Mouse (Mus musculus) retina, postnatal 7 days (tissue): ENCODE data around the gene Slco4a1.
A peak's percentile ranks its signal among the peaks of the same experiment; 100 is the strongest.

Experiments used
- DNase-seq: peaks from one replicate; pipeline ENCODE4 v3.0.0-alpha.2; 2012; ENCODE audit warnings: low read depth, low spot score

Gene Slco4a1

DNA sequence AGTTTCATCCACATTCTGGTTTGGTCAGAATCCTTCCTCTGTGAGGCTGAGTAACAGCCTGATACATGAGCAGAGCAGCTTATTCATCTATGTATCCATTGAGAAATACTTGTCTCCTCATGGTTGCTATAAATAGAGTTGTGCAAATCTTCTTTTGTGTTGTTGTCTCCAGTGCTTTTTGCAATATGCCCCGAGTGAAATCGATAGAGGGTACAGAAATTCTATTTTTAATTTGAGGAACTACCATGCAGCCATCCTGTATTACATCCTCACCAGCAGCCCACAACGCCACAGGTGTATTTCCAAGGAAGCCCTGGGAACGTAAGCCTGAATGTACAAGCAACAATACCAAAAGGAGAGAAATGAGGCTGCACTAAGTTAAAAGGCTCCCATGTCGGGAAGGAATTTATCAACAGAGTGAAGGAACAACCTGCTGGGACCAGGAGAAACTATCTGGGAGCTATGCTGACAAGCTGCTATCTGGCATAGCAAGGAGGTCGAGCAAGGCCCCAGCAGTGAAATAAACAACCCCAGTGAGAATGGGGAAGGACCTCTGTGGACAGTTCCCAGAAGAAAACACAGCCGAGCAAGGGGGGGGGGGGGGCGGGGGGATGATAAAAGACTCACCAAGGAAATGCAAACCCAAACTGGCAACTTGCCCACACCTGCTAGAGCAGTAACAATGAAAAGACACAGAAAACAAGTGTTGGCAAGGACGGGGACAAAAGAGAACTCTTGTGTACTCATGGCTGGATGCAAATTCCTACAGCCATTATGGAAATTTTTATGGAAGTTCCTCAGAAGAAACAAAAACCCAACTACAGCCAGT, 10.9 kb upstream of the Slco4a1 start:
- DNase-seq: no peak

DNA sequence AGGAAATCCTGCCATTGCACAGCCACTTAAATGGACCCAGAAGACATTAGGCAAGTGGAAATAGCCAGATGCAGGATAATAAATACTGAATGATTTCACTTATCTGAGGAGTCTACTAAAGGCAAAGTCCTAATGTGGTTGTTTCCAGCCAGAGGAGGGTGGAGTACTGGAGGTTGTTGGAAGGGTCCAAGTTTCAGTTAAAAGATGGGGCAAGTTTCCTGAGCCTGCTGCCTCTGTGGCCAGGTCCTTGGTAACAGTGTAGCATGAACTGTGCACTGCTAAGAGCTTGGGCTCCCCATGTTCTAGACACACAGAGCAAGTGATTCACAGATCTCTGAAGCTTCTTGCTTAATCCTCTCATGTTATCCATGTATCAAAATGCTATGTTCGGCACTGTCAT, 10.1 kb upstream of the Slco4a1 start:
- DNase-seq: no peak

DNA sequence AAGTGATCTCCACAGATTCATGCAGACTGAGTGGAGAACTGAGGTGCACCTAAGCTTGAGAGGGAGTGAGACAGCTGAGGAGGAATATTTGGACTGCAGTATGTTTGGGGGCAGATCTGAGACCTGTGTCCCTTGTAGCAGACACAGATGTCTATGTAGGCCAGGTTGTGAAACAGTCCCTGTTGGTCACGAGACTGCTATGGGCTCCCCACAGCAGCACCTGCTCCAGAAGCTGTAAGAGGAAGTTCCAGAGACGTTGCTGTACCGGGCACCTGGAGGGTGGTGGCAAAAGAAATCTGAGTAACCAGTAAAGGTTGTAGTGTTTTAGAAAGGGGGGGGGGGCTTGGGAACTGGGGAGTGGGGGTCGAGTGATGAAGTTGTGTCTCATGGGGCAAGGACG, 7.0 kb upstream of the Slco4a1 start:
- no peak for DNase-seq

DNA sequence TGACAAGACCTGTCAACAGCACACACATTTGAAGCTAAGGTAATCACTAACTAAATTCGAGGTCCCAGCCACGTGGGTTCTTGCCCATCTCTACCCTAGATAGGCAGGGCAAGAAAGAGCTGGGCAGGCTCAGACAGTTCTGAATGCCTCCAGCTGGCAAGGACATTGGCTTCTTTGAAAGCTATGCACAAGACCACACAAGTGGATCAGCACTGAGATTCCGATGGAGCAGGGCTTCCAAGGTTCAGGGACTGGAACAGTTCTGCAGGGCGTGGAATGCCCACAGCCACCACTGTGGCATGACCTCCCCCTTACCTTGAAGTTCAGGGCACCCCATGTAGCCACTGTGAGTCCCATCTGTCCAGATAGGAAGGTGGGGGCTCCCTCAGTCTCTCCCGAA, 5.5 kb upstream of the Slco4a1 start:
- DNase-seq: no peak

DNA sequence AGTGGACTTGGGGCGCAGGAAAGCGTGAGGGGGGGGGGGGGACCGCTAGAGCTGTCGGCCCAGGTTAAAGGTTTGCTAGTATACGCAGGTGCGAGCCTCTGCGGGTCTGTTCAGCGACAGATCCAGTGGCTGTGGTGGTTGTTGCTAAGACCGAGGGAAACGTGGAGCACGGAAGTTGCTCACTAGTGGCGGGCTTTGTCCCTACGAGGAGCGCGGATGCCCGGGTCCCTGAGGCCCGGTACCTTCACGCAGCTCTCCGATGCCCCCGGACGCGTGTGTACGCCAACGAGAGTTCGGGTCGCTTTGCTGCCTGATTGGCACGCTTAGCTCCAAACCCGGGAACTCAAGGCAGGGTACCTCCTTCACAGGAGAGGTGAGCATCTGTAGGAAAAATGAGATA, 660 bp downstream of the Slco4a1 start:
- no peak for DNase-seq

DNA sequence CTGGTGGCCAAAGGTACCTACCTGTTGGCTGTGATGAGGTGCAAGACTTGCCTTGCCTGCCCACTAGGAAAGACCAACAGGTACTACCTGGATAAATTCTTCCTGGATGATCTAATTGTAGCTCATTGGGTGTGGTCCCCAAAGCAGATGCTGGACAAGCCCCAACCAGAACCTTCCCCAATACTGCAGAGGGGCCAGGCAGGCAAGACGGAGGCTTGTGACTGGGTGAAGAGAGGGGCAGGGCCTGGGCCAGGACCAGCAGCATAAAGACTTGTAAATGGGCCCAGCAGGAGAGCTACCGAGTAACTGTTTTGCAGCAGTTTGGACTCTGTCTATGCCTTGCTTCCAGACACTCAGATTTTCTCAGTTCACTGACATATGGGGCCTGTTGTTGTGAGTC, 1.6 kb downstream of the Slco4a1 start:
- DNase-seq: no peak

DNA sequence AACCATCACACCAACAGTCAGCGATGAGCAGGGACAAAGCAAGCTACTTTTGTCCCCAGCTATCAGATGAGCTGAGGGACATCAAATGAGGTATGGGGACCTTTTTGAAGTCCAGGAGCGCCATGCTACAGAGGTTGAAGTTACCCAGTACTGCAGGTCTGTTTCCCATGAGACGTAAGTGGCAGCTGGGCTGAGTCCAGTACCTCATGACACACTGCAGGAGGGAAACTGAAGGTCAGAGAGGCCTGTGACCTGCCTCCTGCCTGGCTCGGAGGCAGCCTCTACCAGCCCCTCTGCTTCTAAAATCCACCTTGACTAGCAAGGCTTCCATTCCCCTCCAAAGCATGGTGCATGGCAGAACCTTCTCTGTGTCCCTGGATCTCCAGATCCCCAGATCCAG, 3.4 kb downstream of the Slco4a1 start:
- no peak for DNase-seq

DNA sequence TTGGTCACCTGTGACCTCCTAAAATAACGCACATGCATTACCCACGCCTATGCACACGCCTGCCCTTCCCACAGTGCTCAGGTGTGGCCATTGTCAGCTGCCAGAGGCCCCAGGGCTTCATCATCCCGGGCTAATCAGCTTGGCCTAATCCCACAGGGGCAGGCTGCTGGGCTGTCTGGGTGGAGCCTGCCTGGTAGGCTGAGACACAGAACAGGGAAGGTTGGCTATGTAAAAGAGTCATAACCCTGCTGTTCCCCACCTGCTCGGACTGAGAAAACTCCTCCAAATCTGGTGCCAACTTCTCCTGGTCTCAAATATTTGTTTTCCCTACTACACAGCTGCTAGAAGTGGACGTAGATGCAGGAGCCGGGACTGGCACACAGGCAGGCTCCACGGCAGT, 4.8 kb downstream of the Slco4a1 start:
- peak; percentile 73 for DNase-seq

DNA sequence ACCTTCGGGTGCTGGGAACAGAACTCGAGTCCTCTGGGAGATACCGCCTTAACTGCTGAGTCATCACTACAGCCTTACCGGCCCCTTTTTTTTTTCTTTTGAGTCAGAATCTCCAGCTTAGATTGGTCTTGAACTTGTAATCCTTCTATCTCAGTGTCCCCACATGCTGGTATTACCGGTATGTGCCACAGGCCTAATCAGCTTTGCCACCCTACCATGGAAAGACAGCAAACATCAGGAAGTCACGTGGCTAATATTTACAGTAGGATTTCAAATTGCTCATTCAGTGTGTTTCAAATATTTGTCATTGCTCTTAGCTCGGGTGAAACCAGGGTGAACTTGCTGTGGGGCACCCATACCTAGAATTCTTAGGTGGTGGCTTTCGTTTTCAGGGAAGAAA, 6.5 kb downstream of the Slco4a1 start:
- no peak for DNase-seq

DNA sequence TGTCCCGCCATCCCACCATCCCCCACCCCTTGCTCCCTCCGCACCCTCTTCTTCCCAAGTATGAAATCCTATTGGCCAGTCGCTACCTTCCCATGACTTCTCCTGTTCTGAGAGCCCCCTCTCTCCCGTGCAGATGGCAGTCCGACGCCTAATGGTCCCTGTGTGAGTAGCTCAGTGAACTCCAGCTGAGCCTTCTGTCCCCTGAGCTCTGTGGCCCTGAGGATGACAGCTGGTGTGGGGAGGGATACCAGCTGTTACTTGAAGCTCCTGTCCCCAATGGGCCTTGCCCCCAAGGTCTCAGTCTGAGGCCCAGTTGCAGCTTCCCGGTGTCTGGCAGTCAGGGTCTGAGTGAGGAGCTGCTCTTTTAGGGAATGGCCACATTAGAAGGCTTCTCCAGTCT, 10.5 kb downstream of the Slco4a1 start:
- no peak for DNase-seq

DNA sequence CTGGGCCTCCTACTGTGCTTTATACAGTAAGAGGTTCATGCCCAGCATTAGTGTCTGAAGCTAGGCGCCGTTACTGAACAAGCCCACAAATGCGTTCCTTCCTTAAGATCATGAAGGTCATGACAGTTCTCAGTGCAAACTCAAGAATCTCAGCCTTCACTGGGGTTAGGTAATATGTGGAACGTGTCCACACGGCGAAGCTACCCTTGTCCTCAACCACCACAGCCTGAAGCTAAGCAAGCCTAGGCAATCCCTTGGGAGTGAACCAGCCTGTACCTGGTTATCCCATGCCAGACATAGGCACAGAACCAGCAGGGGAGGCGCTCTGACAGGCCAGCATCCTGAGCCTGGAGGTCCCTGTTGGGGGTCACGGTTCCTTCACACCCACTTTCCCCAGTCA, 12.8 kb downstream of the Slco4a1 start:
- DNase-seq: no peak

DNA sequence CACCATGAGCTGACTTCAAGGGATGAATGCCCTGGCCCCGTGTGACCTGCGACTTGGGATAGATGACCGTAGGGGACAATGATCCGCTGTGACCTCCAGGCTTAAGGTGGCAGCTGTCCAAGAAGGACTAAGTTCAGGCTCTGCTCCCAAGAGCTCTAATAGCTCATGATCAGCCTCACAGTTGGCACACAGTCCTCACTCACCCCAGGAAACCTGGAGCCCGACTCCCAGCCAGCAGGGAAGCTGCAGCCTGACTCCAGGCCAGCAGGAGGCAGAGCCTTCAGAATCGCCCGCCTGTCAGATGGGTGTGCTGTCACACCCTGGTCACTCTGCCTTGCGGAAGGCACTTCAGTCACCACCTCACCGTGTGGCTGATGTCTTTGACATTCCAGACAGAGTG, 13.7 kb downstream of the Slco4a1 start:
- DNase-seq: peak; percentile 65

DNA sequence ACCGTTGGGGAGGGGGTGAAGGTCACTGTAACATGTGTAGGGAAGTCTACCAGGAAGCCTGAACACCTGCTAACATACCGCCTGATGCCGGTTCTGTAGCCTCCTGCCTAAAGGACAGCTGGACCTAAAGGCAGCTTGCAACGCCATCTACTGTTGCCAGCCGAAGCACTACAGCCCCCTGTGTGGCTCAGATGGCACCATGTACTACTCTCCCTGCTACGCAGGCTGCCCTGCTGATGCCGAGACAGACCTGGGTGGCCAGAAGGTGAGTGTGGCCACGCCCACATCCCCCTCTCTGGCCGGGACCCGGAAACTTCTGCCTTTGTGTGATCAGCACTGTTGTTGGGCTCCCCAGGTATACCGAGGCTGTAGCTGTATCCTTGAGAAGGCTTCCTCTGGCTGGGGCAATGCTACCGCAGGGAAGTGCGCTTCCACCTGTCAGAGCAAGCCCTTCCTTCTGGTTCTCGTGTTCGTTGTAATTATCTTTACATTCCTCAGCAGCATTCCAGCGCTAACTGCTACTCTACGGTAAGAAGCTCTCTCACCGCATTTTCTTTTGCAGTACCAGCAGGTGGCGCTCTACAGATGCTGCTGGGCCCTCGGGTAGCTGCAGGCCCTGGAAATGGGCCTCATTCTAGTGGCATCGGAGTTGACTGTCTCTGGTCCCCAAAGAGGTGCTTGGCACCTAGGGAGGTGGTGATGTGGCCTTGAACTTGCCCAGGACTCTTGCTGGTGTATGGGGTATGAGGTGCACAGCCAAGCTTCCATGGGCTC, 16.4 kb downstream of the Slco4a1 start:
- no peak for DNase-seq

DNA sequence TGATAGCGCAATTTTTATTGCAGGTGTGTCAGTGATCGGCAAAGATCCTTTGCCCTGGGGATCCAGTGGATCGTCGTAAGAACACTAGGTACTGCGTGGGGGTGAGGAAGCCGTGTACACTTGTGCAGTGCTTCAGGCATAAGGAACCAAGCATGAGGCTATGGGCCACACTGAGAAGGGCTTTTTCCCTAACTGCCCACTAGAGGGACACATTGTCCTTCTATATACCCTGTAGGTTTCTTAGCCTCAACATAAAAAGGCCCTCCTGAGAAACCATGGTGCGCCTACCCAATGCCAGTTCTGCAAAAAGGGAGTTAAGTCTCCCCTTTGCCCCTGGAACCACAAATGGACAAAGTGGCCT, 17.0 kb downstream of the Slco4a1 start:
- peak; percentile 68 for DNase-seq

DNA sequence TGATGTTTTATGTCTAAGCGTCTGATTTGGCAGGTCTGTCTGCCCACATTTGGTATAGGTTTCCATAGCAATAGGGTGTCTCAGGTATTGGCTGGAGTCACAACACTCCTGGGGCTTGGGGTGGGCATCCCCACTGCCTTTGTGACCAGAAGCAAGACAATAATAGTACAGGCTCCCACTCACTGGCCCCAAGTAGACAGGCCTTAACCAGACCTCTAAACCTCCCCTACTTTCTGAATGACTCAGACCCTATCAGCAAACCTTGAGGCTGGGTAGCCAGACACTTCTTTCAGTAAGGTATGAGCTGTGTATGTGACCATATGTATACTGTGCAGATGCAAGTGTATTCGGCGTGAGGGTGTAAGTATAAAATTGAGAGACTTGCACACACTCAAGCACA, 18.8 kb downstream of the Slco4a1 start:
- DNase-seq: no peak

DNA sequence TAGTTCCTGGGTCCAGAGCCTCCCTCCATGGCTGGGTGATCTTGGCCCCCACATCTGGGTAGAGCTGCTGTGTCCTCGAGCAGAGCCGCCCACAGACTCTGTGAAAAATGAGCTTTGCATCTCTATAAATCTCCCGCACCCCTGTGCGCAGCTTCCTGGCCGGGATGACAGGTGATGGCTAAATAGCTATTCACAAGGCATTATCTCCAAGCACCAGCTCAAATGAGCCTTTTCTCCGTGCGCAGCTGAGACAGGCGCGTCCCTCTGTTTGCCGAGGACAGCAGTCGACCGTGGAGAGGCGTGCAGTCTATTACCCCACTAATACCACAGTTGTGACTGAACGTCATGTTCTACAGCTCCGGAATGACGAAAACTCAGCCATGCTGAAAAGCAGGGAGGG, 26.2 kb downstream of the Slco4a1 start:
- no peak for DNase-seq

DNA sequence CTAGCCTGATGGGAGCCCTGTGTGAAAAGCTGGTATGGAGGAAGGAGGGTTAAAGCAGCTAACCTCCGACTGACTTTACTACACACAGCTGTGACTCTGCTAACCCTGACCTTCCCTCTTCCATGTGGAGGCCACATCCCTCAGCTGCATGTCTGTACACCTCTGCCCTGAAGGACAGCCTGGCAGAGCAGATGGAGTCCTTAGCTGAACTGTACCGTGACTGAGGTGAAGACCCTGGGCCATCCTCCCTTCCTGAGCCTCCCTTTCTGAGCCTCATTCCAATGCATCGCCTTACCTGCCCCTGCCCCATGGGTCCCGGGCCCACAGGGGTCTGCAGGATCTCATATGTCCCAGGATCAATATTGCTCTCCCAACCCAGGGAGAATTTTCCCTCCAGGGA, 28.8 kb downstream of the Slco4a1 start:
- DNase-seq: no peak

DNA sequence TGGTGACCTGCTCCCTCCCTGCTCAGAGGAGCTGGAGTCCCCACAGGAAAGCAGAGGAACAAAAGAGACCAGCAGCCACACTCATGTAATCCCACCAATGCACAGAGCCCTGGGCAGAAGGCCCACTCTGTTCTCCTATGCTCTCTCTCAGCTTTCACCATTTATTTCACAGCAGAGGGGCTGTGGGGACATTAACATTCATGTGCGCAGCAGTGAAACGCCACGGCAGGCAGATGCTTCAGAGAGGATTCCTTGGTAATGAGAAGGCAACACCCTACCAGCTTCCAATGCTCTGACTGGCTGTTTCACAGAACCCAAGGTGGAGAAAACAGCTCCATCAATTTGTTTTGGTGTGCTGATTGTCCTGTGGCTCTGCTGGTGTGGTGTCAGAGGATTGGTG, 29.3 kb downstream of the Slco4a1 start:
- no peak for DNase-seq

DNA sequence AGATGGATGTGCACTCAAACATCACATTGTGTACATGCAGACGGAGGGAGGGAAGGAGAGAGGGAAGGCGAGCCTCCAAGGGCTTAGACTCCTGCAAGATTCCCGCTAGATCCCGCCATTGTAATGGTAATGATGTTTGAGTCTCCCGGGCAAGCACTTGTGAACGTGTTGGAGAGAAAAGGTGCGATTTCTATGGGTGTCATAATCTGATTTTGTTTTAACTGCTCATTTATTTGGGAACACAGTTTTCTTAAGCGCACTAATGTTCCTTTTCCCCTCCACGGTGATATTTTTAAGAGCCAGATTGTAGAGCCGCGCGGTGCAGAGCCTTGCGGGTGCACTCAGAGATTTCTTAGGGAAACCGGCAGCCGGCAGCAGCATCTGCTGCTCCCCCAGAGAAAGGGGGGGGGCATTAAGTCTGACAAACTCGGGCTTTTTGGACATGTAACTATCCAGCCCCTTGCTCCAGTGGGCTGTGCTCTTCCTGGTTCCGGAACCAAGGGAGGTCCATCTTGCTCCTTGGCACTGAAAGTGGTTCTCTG, 32.2 kb downstream of the Slco4a1 start:
- DNase-seq: no peak

DNA sequence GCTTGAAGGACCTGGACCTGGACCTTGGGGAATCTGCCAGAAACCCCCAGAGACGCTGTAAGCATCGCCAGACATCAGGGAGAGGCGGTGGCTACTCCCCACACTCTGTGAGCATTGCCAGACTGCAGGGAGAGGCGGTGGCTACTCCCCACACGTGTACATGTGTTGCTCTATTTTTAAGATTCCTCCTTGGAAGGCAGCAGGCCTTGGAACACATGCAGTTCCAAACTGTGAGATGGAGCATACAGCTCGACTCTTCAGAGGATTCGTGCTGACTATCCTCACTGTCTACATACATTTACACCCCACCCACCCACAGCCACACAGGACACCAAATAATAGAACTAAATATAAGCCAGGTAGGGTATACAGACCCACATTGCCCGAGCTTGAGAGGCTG, 39.9 kb downstream of the Slco4a1 start:
- DNase-seq: no peak

DNA sequence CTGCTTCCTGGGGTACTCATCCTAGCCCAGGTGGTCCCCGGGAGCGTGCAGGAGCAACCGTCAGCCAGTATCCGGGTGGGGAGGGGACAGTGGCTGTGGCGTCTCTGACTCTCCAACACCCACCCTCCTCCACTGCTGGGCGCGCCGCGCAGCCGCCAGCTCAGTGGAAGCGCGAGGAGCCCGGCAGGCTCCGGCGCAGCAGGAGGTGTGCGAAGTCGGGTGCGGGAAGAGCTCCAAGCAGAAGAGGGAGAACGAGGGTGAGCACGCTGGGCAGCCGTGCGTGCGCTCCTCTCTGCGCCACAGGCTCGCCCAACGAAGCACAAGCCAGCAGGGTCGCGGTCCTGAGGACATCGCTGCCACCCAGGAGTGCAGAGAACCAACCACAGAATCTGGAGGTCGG, 43.7 kb downstream of the Slco4a1 start, which contains the start of gene Ntsr1:
TSS of gene Ntsr1 (plus strand) at position 236 of the 400 bp plus-strand sequence.
- DNase-seq: peak; percentile 20

DNA sequence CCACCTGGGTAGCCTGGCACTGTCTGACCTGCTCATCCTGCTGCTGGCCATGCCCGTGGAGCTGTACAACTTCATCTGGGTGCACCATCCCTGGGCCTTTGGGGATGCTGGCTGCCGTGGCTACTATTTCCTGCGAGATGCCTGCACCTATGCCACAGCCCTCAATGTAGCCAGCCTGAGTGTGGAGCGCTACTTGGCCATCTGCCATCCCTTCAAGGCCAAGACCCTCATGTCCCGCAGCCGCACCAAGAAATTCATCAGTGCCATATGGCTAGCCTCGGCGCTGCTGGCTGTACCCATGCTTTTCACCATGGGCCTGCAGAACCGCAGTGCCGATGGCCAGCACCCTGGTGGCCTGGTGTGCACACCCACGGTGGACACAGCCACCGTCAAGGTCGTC, 44.7 kb downstream of the Slco4a1 start:
- DNase-seq: no peak
